Mouse (Mus musculus) embryo, embryonic 9.5 days (tissue): ENCODE data around the gene Clasrp.

Source experiments
- DNase-seq: peaks from one replicate; pipeline ENCODE4 v3.0.0-alpha.2; 2017; ENCODE audit errors: extremely low spot score

Gene Clasrp

DNA sequence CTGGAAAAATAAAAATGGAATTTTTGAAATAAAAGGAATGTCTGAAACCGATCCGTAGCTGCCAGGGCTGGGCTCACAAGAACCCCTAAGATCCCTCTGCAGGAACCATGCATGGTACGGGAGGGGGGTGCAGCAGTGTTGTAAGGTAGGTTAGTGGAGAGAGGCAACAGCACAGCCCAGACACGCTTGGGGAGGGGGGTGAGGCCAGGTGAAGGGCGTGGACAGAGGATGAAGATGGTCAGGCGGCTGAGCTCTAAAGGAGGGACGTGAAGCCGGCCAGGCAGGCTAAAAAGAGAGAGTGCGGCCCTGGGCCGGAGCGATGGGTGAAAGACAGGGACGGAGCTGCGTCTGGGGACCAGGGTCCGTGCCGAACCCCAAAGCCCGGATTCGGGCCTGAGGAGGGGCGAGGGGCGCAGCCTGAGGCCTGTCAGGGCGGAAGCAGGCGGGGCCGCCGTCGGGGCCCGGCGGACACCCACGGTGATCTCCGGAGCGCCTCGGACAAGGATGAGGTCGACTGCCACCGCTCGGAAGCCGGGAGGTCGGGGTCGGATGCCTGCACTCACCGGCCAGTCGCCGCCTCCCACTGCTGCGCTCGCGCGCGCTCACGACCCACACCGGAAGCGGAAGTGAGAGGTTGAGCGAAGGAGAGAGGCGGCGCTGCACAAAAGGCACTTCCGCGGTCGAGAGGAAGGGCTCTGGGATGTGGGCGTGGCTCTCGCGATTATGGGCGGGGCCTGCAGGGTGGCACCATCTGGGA, at the start of gene Clasrp:
Clasrp (minus strand) TSS at position 638 of the 757 bp plus-strand sequence.
- peak; percentile 95 for DNase-seq

DNA sequence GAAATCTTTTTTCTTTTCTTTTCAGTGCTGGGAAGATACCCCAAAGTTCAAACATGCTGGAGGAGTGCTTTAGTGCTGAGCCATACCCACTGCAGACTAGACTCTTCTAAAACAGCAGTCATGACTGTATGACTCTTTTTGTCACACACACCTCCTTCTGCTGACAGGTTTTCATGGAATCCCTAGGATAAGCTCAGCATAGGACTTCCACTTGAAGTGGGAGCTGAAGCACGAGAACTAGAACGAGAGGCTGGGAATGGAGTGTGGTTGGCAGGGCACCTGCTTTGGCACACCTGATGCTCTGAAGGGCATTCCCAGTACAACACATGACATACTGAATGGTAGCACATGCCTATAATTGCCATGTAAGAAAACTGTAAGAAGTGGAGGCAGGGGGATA, 48.3 kb upstream of the Clasrp start:
- no peak for DNase-seq

DNA sequence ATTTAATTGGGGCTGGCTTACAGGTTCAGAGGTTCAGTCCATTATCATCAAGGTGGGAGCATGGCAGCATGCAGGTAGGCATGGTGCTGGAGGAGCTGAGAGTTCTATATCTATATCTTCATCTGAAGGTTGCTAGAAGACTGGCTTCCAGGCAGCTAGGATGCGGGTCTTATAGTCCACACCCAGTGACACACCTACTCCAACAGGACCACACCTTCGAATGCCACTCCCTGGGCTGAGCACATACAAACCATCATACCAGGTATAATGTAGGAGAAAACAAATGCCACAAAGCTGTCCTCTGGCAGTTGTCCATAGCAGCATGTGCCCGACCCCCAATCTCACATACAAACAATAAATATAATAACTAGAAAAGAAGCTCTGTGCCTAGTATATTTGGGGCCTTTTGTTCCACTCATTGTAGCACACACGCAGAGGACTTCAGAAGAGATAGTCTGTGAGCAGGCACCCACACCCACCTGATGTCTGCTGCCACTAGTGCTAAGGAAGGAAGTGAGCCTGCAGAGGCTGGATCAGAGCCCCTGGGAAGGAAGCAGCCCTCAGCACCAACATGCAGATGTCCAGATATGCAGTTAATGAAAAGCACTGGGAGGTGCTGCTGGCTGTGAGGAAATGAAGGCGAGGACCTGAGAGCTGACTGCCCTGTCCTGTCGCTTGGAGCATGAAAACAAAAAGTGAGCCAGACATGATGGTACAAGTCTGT, 46.9 kb upstream of the Clasrp start:
- DNase-seq, result no peak

DNA sequence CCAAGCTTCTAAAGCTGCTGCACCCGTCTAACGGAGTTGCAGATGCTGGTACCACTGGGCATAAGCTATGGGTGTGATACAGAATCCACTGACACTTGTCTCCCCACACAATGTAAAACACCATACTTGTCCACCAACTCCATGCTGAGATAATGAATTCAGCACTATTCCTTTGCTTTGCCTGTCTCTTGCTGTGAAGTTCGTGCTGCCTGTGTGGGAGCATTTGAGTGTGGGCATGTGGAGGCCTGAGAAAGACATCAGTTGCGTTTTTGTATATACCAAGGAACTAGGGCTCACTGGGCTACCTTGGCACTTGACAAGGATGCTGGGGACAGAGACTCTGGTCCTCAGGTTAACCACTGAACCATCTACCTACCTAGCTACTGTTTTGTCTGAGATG, 36.9 kb upstream of the Clasrp start:
- DNase-seq, result no peak

DNA sequence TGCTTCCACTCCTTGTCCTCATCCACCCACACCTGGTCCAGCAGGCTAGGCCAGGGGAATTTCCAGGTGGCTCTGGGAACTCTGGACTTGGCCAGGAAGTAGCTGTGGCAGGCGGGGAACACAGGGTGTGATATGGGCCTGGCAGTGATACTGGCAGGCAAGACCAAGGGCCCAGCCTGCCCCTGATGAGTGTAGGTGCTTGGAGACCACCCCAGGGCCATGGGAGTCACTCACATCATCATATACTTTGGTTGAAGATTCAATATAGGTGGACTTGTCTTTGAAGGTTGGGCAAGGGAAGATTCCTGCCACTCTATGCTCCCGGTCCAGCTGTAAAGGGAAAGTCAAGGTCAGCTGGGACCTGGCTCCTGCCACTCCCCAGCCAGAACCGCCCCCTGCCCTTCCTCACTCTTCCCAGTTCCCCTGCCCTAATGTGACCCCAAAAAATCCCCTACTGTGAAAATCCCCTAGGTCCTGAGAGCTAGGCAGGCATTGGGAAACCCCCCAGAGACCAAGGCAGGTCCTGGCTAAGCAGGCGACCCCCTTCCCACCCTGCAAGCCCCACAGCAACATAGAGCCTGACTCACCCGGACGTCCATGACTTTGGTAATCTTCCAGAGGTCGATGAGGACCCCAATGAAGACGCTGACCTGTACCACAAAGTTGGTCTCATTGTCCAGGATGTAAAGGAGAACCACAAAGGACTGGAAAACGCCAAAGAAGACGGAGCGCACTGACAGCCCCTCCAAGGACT, 31.0 kb upstream of the Clasrp start:
- no peak for DNase-seq

DNA sequence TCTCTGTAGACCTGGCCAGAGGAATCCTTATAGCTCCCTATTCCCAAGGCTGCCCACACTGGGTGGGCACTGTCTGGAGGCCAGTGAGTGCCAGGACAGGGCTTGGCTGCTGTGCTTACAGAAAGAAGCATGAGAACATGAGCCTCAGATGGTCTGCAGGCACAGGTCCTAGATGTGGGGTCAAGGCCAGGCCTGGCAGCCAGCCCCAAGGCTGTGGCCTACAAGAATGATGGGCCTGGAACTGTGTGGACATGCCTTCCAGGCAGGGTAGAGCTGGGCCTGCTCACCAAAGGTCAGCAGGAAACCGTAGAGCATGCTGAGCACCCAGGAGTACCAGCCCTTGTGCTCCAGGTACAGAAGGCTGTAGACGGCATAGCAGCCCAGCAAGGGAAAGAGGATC, 30.3 kb upstream of the Clasrp start:
- DNase-seq, result no peak

DNA sequence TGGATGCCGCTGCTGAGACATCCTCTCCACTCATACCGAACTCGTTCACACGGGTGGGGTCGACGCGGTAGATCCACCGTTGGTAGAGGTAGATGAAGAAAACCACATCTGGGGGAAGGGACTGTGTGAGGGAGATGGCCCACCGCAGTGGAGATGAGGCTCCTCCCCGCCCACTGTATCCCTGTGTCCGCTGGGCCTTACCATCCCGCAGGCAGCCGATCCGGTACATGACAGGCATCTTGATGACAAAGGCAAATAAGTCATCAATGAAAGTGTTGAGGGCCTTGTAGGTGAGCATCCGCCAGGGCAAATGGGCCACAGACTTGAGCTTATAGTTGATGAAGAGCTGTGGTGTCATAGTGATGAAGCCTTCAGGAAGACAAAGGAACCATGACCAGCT, 29.6 kb upstream of the Clasrp start:
- no peak for DNase-seq

DNA sequence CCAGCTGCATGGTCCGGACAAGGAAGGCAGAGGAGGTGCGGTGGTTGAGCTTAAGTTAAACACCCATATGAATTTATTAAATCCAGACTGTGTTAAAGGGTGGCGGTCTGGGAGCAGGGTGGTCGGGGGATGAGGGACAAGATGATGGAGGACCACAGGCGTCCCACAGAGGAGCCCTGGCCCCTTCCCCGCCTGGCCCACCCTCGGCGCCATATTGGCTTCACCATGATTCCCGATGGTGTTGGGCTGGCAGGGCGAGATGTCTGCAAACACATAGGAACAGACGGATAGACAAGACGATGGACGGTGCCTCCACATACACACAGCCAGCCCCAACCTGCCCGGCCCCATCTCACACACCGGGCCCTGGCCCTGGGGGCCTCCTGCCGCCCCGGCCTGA, 28.9 kb upstream of the Clasrp start:
- no peak for DNase-seq

DNA sequence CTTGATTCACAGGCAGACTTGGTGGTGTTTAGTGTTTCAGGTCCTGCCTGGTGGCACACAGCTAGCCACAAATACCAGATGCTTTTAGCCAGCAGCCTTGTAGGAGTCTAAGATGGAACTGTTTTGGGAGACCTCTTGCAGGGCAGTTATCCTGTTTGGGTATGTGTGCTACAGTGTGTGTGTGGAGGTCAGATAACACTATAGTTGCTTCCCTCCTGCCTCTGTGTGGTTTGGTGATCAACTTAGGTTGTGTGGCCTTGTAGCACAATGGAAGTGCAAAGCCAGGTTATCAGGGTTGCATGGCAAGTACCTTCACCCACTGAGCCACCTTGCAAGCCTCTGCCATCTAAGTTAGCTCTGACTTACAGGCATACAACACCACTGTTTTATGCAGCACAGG, 28.4 kb upstream of the Clasrp start:
- no peak for DNase-seq

DNA sequence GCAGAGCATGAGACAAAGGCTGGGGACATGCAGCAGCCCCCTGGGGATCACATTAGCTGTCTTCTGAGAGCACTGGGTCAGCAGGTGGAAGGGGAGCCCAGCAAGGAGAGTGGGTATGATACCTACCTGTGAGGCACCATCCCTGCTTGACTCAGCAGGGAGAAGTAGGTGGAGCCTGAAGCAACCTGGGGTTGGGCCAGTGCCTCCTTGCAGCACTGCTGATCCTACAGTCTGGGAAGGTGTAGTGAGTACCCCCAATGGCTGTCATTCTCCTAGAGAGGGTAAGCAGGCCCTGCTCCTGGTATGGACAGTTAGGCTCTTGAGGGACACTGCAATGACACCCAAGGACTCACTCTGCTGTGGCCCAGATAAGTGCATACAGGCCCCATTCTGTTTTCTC, 28.0 kb upstream of the Clasrp start:
- DNase-seq, result no peak

DNA sequence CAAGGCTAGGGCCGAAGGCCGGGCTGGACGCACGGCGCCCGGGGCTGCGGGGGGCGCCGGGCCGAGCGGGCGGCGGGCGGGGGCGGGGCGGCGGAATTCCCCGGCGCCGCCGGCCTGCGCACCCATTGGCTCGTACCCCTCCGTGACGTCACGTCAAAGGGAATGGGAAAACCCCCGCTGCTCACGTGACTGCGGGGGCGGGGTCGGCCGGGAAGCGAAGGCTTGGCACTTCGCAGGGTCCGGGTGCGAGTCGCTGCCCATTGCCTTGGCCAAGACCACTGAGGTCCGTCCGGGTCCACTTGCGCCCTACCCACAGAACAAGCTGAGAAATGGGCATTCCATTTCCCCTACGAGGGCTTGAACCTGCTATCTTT, 25.1 kb upstream of the Clasrp start, which contains the start of gene Relb:
Relb (minus strand) TSS at position 78 of the 374 bp plus-strand sequence.
- DNase-seq, result peak; percentile 93

DNA sequence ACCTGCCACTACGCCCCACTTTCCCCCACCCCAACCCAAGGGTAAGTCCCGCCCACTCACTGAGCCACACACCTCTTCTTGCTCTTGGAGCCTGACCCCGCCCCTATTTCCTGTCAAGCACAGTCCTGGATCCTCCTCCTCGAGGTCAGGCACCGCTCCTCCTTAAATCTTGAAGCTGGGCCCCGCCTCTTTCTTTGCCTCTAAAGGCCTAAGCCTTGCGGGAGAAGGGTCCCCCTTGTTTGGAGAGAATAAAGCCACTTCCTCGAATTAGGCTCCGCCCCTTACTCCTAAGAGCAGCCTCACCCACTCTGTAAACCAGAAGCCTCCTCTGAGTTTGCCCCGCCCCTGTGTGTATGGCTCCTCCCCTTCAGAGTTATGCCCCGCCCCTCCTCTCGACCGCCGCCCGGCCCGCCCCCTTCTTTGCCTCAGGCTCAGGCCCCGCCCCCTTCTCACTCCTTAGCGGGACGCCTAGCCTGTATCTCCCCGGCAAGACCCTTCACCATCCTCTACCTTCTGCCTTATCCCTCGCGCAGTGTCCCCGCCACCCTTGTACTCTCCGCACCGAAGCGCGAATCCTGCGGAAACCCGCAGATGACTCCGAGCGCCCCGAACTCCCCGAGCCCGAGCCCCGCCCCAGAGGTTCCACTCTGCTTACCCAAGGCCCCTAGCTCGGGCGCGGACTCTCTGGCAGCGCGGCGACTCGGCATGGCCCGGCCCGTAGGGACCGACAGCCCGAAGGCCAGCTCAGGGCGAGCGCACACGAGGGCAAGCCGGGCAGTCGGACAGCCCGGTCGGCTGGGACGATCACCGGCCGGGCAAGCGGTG, 24.5 kb upstream of the Clasrp start:
- peak; percentile 97 for DNase-seq

DNA sequence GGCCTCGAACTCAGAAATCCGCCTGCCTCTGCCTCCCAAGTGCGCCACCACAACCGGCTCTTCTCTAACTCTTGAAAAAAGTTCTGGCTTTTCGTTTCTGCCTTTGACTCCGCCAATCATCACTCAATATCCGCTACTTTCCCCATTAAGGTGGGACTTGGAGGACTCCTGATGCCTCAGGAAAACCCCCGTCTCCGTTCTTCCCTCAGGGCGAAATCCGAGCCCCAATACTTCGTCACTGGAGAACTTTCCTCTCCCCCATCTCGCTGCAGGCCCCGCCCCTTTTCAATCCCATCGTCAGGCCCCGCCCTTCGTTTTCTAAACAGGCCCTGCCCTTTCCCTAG, 23.9 kb upstream of the Clasrp start:
- DNase-seq, result no peak

DNA sequence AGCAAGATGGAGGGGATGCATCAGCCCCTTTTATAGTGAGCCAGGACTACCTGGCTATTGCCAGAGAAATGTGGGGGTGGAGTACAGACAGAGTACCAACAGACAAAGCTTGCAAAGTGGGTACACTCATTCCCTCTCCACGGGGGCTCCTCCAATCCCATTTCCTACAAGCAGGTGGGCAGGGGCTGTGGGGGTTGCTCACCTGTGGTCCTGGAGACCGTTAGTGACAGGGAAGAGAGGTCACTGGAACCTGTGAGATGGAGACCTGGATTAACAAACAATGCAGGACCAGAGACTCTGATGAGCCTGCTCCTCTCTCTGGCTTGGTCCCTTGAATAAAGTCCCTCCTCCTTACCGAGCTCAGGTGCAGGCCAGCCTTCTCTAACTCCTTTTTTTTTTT, 23.4 kb upstream of the Clasrp start:
- no peak for DNase-seq

DNA sequence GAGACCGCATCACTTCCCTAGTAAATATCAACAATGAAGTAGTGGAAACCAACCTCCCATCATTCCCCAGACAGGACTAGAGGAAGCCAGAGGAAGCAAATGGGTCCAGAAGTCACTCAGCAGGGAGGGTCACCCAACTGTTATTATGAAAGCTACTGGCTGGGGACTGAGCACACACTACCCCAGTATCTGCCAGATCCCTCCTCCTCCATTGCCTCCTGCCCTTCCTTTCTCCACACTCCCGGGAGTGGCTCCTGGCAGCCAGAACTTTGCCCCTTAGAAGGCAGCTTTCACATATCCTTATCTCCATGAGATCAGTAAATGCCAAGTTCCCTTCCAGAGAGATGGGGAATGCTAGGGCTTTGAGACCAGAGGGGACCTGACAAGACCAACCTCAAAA, 19.1 kb upstream of the Clasrp start:
- DNase-seq, result no peak

DNA sequence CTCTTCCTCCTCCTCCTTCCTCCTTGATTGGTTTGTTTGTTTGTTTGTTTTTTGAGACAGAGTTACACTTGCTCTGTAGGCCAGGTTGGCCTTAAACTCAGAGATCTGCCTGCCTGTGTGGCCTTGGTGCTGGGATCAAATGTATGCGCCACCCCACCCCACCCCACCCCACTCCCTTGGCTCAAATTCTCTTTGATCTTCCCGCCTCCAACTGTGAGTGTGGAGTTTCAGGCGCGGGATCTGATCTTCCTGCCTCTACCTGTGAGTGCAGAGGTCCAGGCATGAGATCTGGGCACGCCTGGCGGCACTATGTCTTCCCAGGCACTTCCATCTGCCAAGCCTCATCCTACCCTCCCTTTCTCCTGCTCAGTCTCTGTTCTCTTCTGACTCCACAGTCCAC, 18.0 kb upstream of the Clasrp start:
- no peak for DNase-seq

DNA sequence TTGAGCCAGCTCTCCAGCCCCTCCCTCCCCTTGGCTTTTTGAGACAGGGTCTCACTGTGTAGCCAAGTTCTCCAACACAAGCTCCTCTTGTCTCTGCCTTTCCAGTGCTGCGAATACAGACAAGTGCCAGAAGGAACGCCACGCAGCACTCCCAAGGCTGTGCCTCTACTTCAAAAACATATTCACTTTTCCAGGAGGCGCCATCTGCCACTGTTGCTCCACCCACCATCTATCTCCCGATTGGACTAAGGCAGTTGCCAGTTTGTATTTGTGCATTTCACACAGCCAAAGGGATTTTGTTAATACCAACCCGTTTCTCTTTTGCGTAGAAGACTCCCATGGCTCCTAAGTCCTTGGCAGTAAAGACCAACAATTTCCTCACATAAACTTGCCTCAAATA, 16.5 kb upstream of the Clasrp start:
- DNase-seq, result no peak

DNA sequence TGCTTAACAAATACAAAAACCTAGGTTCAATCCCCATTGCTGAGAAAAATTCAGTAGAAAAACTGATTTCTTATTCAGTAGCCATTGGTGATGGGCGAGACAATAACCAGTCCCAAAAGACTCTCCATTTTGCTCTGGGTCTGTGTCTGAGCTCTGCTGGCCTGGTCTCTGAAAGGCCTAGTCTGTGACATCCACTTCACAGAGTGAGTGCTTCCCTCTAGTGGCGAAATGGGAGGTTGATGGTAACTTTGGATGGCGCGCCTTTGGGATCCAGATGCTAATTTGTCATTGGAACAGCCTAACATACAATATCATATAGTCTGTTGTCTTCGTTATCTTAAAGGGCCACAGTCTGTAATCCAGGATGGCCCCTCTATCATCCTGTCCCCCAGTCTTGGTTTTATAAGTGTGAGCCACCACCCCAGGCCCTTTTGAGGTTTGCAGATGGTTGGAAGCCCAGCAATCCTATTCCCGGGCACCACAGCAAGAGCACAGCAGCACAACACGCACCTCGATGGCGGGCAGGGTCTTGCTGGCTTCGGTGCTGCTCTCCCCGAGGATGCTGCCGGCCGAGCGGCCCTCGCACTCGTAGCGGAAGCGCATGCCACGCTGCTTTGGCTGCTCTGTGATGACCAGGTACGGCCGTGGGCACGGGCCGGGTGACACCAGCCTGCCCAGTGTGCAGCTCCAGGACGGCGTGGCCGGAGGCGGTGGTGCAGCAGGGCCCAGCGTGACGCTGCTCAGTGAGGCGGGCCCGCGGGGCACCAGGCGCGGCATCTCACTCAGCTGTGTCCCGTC, 14.9 kb upstream of the Clasrp start:
- DNase-seq, result peak; percentile 82

DNA sequence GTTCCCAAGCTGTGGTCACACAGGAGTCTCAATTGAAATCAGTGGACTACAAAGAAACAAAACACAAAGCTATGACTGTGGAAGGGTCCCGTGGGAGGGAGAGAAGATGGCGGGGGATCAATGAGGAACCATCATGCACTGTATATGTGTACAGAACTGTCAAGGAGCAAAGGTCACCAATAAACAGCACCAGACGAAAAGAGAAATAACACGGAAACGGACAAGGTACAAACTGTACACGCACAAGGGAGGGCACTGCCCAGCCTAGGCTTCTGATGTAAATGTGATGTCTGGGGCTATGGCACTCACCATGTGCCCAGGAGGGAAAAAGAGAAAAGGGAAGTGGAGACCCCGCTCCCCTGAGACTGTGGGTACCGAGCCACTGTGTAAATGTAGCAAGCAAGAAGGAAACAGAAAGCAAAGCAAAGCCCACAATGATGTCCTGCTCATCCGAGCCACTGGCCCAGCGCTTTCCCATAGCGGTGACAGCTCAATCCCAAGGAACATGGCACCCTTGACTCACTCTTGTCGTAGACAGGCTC, 10.8 kb upstream of the Clasrp start:
- DNase-seq, result no peak

DNA sequence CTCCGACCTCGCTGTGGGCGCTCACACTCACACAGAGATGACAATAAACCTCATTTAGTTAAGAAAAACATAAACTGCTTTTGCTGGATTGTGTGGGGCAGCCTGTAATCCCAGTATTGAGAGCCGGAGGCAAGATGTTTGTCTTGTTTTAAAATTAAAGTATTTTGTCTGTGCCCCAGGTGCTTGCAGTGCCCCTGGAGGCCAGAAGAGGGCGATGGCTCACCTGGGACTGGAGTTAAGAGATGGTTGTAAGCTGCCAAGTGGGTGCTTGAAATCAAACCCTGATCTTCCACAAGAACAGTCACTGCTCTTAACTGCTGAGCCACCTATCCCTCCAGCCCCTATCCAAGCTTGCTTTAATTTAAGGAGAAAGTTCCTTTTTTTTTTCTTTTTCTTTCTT, 6.7 kb upstream of the Clasrp start:
- DNase-seq, result no peak
